Mouse (Mus musculus): ENCODE results near the gene Setd3. TPM values are rescaled to one million over a fixed set of nuclear protein-coding genes. Genes with fewer than 3 reads are reported as not detected.

Setd3 gene
- polyA plus RNA-seq, 1 experiment from 2014 or later = 83.3 TPM

DNA sequence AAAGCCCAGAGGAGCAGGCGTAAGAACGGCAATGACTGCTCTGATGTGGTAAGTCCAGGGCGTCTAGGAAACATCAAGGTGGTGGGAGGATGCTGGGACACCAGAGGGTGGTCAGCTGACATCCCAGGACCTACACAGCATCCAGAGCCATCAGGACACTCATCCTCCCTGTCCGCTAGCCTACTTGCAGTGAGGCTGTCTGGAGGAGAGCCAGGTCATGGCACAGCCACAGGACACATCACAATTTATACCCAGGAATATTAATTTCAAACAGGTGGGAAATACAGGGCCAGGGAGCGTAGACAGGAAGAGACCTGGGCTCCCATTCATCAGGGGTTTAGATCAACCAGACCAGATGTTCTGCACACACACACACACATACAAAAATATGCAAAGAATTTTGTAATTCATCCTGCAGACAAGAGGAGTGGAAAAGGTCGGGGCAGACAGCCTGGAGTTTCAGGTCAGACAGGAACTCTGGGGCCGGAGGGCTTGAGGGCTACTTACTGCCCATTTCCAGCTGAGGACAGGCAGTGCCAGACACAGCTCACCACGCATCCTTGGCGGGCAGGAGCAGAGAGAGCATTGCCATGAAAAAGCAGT lies 114.6 kb downstream of the Setd3 start:
- Histone ChIP-seq H3K4me3 (ENCODE audit: low read depth, low read length) (no peak overlapping the region), H3K4me1 (ENCODE audit: control insufficient read depth, insufficient read depth, low read length) (peaks cover 5% of the 10 kb centered on the region; the same call in 1 of the 2 replicates), H3K36me3 (ENCODE audit: control insufficient read depth, insufficient read depth, low read length) (no peaks in the 10 kb centered on the region), H3K4me2 (no peak overlapping the region), H3K9ac (ENCODE audit: low read length) (no peak overlapping the region), H3K27me3 (ENCODE audit: control insufficient read depth, insufficient read depth, low read length) (no peaks in the 10 kb centered on the region), H3K27ac (ENCODE audit: low read depth, low read length) (no peak overlapping the region; the same call in 1 of the 2 replicates), H3K9me3 (ENCODE audit: control insufficient read depth, low read length) (no peaks in the 10 kb centered on the region)
- peak; percentile 86 for DNase-seq (ENCODE audit: low spot score, missing footprints)
- 62% methylated on average over 9 of the region's 9 CpGs for WGBS
- no peak for ATAC-seq (ENCODE audit: low FRiP score)

DNA sequence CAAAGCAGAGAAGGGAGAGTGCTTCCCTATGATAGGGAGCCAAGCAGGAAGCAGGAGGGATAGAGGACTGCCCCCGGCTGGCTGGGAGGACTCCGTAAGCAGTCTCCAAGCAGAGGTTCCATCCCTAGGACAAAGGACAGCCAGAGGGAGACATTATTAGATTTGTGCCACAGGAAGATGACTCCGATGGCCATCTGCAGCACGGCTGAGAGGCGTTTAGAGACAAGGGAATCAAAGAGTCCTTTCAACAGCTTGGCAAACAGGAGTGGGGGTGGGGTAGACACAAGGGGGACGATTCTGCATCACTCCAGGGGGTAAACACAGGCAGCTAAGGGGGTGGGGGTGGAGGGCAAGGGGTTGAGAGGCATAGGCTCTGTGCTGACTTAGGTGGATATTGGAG lies 115.1 kb downstream of the Setd3 start:
- Histone ChIP-seq H3K4me3 (ENCODE audit: low read depth, low read length) (no peak overlapping the region), H3K9me3 (ENCODE audit: control insufficient read depth, low read length) (no peaks in the 10 kb centered on the region), H3K36me3 (ENCODE audit: control insufficient read depth, insufficient read depth, low read length) (no peaks in the 10 kb centered on the region), H3K4me2 (no peak overlapping the region), H3K27ac (ENCODE audit: low read depth, low read length) (no peak overlapping the region; the same call in 1 of the 2 replicates), H3K4me1 (ENCODE audit: control insufficient read depth, insufficient read depth, low read length) (peaks cover 5% of the 10 kb centered on the region; the same call in 1 of the 2 replicates), H3K27me3 (ENCODE audit: control insufficient read depth, insufficient read depth, low read length) (no peaks in the 10 kb centered on the region), H3K9ac (ENCODE audit: low read length) (no peak overlapping the region)
- 23% methylated on average over 6 of the region's 6 CpGs for WGBS
- no peak for DNase-seq (ENCODE audit: low spot score, missing footprints)
- no peak for ATAC-seq (ENCODE audit: low FRiP score)

DNA sequence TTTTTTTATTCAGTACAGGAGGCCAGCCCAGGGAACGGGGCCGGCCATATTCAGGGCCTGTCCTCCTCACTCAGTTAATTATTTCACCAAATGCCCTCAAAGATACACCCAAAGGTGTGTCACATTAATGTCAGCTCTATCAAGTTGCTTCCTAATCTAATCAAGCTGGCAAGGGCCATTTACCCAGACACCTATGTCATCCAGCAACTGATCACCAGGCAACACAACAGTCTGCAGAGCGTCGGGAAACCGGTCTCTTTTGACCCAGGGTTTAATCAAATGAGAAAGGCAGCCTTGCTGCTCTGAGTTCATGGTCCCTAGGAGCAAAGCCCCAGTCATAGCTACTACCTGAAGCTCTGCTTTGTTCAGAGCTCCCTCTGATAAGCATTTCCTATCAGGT lies 117.0 kb downstream of the Setd3 start:
- no peaks in the 10 kb centered on the region for H3K36me3 ChIP-seq (ENCODE audit: control insufficient read depth, insufficient read depth, low read length)
- H3K4me3 ChIP-seq (ENCODE audit: low read depth, low read length) = no peak overlapping the region
- H3K4me1 ChIP-seq (ENCODE audit: control insufficient read depth, insufficient read depth, low read length) = peaks cover 5% of the 10 kb centered on the region; the same call in 1 of the 2 replicates
- no peak overlapping the region for H3K4me2 ChIP-seq
- no peak overlapping the region for H3K9ac ChIP-seq (ENCODE audit: low read length)
- ATAC-seq (ENCODE audit: low FRiP score) (no peak), DNase-seq (ENCODE audit: low spot score, missing footprints) (peak; percentile 59)
- H3K27ac ChIP-seq (ENCODE audit: low read depth, low read length) = no peak overlapping the region
- H3K9me3 ChIP-seq (ENCODE audit: control insufficient read depth, low read length) = no peaks in the 10 kb centered on the region
- 83% methylated on average over 5 of the region's 5 CpGs for WGBS
- no peaks in the 10 kb centered on the region for H3K27me3 ChIP-seq (ENCODE audit: control insufficient read depth, insufficient read depth, low read length)

DNA sequence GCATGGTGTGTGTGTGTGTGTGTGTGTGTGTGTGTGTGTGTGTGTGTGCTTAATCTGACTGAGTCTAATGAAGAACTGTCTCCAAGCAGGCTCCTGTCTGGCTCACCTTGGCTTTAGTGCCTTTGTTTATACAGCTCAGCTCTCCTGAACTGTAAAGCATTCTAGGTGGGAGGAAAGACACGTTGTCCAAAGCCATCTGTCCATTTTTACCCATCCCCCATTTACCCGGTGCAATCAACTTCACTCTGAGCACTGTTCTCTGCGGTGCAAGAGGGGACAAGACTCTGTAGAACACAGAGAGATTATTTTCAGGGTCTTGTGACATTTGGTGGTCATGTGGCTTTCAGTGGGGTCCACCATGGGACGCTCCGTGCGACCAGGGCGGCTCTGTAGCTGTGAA lies 117.5 kb downstream of the Setd3 start:
- no peaks in the 10 kb centered on the region for H3K36me3 ChIP-seq (ENCODE audit: control insufficient read depth, insufficient read depth, low read length)
- WGBS = 91% methylated on average over 7 of the region's 7 CpGs
- H3K4me2 ChIP-seq = no peak overlapping the region
- no peak overlapping the region for H3K27ac ChIP-seq (ENCODE audit: low read depth, low read length)
- H3K9ac ChIP-seq (ENCODE audit: low read length) = no peak overlapping the region
- no peaks in the 10 kb centered on the region for H3K27me3 ChIP-seq (ENCODE audit: control insufficient read depth, insufficient read depth, low read length)
- no peak overlapping the region for H3K4me3 ChIP-seq (ENCODE audit: low read depth, low read length)
- ATAC-seq (ENCODE audit: low FRiP score) (no peak), DNase-seq (ENCODE audit: low spot score, missing footprints) (peak; percentile 75)
- peaks cover 5% of the 10 kb centered on the region; the same call in 1 of the 2 replicates for H3K4me1 ChIP-seq (ENCODE audit: control insufficient read depth, insufficient read depth, low read length)
- H3K9me3 ChIP-seq (ENCODE audit: control insufficient read depth, low read length) = no peaks in the 10 kb centered on the region

Other genes starting within 250 kb of the Setd3 start
- 4.5 and 6.3 TPM in 2 replicates for gene Bcl11b, start 175.7 kb downstream of the Setd3 start, polyA plus RNA-seq (2014; fragmentation: Nextera tagmentation; extraction: Ambion mirVana)
- 8.1 and 9.0 TPM in 2 replicates for gene Ccnk, start 265 bp upstream of the Setd3 start, polyA plus RNA-seq (2014; fragmentation: Nextera tagmentation; extraction: Ambion mirVana)
- gene Ccdc85c, start 96.1 kb upstream of the Setd3 start, polyA plus RNA-seq (2014; fragmentation: Nextera tagmentation; extraction: Ambion mirVana) = 19.2 and 20.4 TPM in 2 replicates
- 2.7 and 3.5 TPM in 2 replicates for gene Hhipl1, start 127.0 kb upstream of the Setd3 start, polyA plus RNA-seq (2014; fragmentation: Nextera tagmentation; extraction: Ambion mirVana)
- gene Cyp46a1, start 155.1 kb upstream of the Setd3 start, polyA plus RNA-seq (2014; fragmentation: Nextera tagmentation; extraction: Ambion mirVana) = 8.6 and 10.2 TPM in 2 replicates
- 108 and 111 TPM in 2 replicates for gene Eml1, start 191.6 kb upstream of the Setd3 start, polyA plus RNA-seq (2014; fragmentation: Nextera tagmentation; extraction: Ambion mirVana)

Data from midbrain, embryonic 11.5 days (tissue).